Comparison of ENCODE assay signal across 22 mouse cellular contexts in genomic region chr7:34558615-34559343, GRCm38 (mm10).
DNase-seq lines count a peak whose midpoint lies in the region; ATAC-seq and TF ChIP-seq lines count a peak whose summit lies in the region.
"Had no signal": no experiment of that assay in that cellular context is flagged by ENCODE, and none has a peak within 500 bp of the region (broad histone marks: within the 10 kb centered on the region; RNA-seq: fewer than 3 reads in every experiment).

No protein-coding gene starts in this region.

- intact Hi-C loops in gastrocnemius, adult 2 months (cut with DNase I), result no loop called here

- peaks cover 29% of the 10 kb centered on the region for H3K4me1 ChIP-seq in E14TG2a.4 (replicated peaks; ENCODE audit: low read depth, low read length)
- H3K4me1 ChIP-seq: forebrain, embryonic 12.5 days; hindbrain, embryonic 13.5 days had no signal

- TF ChIP-seq CTCF in gastrocnemius, adult 2 months (IDR thresholded peaks at IDR 0.05), result peak; percentile 31; the same call in 1 of the 2 replicates
- peak; percentile 49 for TF ChIP-seq CTCF in layer of hippocampus, adult 2 months (conservative IDR thresholded peaks at IDR 0.05)
- TF ChIP-seq CTCF in E14TG2a.4 (conservative IDR thresholded peaks at IDR 0.05; ENCODE audit: low read length), result peak; percentile 80

- peaks cover 8% of the 10 kb centered on the region; the same call in 1 of the 2 replicates for H3K9me3 ChIP-seq in E14TG2a.4 (ENCODE audit: low read length)
- H3K9me3 ChIP-seq: hindbrain, embryonic 13.5 days had no signal

- H3K27me3 ChIP-seq in E14TG2a.4 (ENCODE audit: insufficient read depth, low read length), result no peaks in the 10 kb centered on the region
- H3K27me3 ChIP-seq: embryonic facial prominence, embryonic 13.5 days; forebrain, embryonic 12.5 days; heart, embryonic 13.5 days; hindbrain, embryonic 13.5 days had no signal

- DNase-seq in gastrocnemius, adult 2 months, result no peak
- DNase-seq in gastrocnemius, postnatal 4 days (ENCODE audit: low spot score in 2 of 2), result no peak
- DNase-seq in layer of hippocampus, adult 2 months (ENCODE audit: low spot score in 2 of 2), result no peak
- DNase-seq in layer of hippocampus, adult 8-10 months (ENCODE audit: low spot score in 2 of 2), result no peak
- peak; percentile 65 for DNase-seq in ZHBTc4 (ENCODE audit: low read depth, low spot score)
- no peak for DNase-seq in Muller cell, postnatal 12 days (ENCODE audit: inconsistent ontology term)
- DNase-seq: adrenal gland, adult 2 months; cerebellum, adult 18-20 months; cerebellum, postnatal 14 days; heart, postnatal 14 days; kidney, adult 8-10 months; kidney, postnatal 25 days; lung, postnatal 10 days; thymus, postnatal 25 days had no signal

- no peaks in the 10 kb centered on the region for H3K36me3 ChIP-seq in E14TG2a.4 (ENCODE audit: insufficient read depth, low read length)
- H3K36me3 ChIP-seq: embryonic facial prominence, embryonic 13.5 days; forebrain, embryonic 12.5 days; heart, embryonic 13.5 days; hindbrain, embryonic 13.5 days had no signal

- ATAC-seq in CD4-positive, CD25-positive, alpha-beta regulatory T cell, adult 4 months, result no peak
- ATAC-seq: inflammation-experienced regulatory T-cells, adult 6 months had no signal

- no peak overlapping the region for H3K27ac ChIP-seq in gastrocnemius, adult 2 months
- no peak overlapping the region for H3K27ac ChIP-seq in layer of hippocampus, adult 2 months
- H3K27ac ChIP-seq: embryonic facial prominence, embryonic 13.5 days; forebrain, embryonic 12.5 days; heart, embryonic 13.5 days; hindbrain, embryonic 13.5 days had no signal

- no peak overlapping the region for H3K4me3 ChIP-seq in gastrocnemius, adult 2 months
- H3K4me3 ChIP-seq in layer of hippocampus, adult 2 months, result no peak overlapping the region
- no peak overlapping the region for H3K4me3 ChIP-seq in E14TG2a.4 (replicated peaks; ENCODE audit: low read length)
- H3K4me3 ChIP-seq: embryonic facial prominence, embryonic 13.5 days; erythroblast, embryonic 14.5 days; forebrain, embryonic 12.5 days; heart, embryonic 13.5 days; hindbrain, embryonic 13.5 days had no signal
